Mouse (Mus musculus): Measurements from ENCODE around the gene Ap2a2.
A peak's percentile ranks its signal among the peaks of the same experiment; 100 is the strongest.
"Not testable (repeated sequence)": the region's sequence is repeated elsewhere in the genome, so short reads cannot be mapped to it uniquely, and the experiment has no call there.

Gene Ap2a2

GRCm38 (mm10) chr7:141559726-141560325 lies 2.1 kb upstream of the Ap2a2 start:
- ATAC-seq (ENCODE audit: low TSS enrichment) = no peak

- ATAC-seq (ENCODE audit: low TSS enrichment) = no peak
Measured at GRCm38 (mm10) chr7:141560471-141560870, 1.5 kb upstream of the Ap2a2 start.

DNA sequence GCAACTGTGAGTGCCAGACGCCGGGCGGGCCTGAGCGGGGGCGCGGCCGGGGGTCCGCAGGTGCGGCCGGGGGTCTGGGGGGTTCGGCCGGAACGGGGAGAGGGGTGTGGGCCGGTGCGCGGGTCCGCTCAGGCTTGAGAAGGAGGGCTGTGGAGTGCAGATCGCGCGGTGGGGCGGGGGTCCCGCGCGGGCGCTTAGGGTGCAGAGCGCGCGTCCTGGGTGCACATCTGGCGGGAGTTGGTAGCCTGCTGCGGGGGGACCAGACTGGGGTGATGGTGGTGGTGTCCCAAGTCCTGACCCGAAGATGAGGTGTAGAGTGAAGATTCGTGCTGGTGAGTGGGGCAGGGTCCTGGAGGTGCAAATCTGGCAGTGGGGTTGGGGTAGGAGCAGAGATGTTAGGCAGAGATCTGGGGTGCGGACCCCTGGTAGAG lies 463 bp downstream of the Ap2a2 start:
- ATAC-seq (ENCODE audit: low TSS enrichment) = no peak

DNA sequence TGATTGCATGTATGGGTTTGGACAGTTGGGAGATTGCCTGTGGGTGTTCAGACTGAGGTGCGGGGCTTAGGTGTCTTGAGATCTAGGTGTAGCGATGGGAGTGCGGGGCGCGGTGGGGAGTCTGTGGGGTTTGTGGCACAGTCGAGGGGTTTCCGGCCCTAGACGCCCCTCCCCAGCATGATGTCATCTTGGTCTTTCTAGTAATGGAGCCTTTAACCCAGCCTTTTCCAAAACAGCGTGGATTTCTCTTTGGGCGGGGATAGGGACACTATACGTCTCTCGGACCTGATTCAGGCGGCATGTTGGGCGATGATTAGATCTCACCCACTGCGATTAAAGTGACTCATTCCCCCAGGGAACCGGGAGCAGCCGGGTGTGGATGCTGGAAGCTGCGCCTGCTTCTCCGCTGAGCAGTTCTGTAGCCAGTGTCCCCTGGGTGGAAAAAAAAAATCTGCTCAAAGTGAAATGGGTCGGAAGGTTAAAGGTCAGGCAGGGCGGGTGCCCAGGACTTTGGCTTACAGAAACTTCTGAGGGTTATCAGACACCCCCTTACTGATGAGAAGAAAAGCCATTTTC lies 967 bp downstream of the Ap2a2 start:
- peak; percentile 27; the same call in 1 of the 2 replicates for ATAC-seq (ENCODE audit: low TSS enrichment)

- no peak for ATAC-seq (ENCODE audit: low TSS enrichment)
Measured at GRCm38 (mm10) chr7:141564561-141564960, 2.6 kb downstream of the Ap2a2 start.

DNA sequence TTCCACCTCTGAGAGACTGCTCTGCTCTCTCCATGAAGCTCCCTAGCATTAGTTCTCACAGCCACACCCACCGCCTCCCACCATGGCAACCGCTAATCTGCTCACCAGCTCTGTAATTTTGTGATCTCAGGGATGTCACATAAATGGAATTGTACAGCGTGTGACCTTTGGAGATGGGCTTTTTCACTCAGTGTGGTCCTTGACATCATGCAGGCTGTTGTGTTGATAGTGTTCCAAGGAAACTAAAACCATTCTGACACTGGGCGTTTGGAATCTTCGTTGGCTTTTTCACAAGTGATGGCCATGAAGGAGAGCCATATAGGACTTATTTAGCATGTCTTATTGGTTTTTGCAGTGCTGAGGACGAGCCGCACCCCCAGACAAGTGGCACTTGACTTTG lies 4.6 kb downstream of the Ap2a2 start:
- ATAC-seq (ENCODE audit: low TSS enrichment) = no peak

- no peak for ATAC-seq (ENCODE audit: low TSS enrichment)
Measured at GRCm38 (mm10) chr7:141569283-141569803, 7.4 kb downstream of the Ap2a2 start.

DNA sequence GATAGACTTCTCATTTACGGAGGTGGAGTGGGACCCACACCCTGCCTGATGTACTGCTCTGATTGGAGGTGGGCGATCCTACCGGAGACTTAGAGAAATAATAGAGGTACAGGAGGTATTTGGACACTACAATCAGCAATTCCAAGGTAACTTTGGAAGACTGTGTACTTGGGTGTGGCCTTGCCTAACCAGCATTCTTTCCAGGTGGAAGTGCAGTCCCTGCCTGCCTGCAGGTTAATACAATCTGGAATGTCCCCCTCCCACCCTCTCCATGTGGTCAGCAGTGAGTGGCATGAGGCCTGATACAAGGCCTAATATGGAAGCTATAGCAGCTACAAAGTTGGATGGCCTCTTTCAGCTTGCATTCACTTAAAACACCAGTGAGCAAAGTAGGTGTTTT lies 7.9 kb downstream of the Ap2a2 start:
- ATAC-seq (ENCODE audit: low TSS enrichment) = no peak

DNA sequence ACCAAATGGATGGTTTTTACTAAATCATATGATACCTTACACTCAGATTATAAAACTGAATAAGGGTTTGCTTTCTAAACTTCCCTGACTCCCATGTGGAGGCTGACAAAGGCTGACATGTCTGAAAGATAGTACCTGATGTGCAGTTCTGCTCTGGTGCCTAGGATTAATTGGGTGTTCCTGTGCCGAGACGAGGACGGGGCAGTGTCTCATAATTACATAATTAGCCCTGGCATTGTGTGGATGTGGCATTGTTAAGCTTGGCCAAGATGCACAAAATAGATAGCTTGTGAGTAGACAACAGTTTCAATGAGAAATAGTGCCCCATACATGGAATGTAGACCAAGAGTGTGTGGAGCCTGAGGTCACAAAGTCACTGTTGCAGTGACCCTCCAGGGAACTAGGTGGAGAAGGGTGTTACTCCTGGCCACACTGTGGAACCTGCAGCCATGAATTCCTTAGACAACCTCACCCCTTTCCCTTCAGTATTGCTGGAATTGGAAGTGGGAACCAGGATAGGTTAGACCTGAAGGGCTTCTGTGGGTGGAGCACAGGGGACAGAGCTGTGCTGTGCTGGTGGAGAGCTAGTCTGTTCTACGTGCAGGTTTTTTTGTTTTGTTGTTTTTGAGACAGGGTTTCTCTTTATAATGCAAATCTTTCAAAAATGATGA lies 8.8 kb downstream of the Ap2a2 start:
- no peak for ATAC-seq (ENCODE audit: low TSS enrichment)

- ATAC-seq (ENCODE audit: low TSS enrichment) = no peak
Measured at GRCm38 (mm10) chr7:141574041-141574440, 12.1 kb downstream of the Ap2a2 start.

DNA sequence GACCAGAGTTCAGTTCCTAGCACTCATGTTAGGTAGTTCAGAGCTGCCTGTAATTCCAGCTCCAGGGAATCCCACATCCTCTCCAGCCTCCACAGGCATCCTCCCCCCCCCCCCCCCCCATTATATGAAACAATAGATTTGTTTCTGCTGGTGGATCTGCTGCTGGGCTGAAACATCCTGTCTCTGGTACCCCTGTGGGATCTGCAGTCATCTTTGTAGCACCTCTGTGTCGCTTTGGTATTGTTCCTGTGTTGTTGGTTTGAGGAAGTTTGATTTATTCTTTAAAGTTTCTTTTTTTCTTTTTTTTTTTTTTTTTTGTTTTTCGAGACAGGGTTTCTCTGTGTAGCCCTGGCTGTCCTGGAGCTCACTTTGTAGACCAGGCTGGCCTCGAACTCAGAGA lies 13.5 kb downstream of the Ap2a2 start:
- ATAC-seq (ENCODE audit: low TSS enrichment) = no peak

DNA sequence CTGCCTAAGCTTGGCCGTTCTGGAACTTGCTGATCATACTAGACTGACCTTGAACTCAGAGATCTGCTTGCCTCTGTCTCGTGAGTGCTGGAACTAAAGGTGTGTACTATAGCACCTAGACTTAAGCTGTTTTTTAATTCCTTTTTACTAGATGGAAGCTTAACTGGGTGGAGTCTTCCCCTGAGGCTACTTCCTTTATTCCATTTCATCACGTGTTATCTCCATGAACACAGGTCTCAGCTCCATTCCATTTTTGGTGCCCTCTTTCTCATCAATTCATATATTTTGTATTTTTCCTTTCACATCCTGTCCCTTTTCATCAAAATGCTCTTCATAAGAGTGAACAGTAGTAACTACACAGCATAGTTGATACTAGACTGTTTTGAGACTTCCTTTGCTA lies 15.8 kb downstream of the Ap2a2 start:
- ATAC-seq (ENCODE audit: low TSS enrichment) = no peak

DNA sequence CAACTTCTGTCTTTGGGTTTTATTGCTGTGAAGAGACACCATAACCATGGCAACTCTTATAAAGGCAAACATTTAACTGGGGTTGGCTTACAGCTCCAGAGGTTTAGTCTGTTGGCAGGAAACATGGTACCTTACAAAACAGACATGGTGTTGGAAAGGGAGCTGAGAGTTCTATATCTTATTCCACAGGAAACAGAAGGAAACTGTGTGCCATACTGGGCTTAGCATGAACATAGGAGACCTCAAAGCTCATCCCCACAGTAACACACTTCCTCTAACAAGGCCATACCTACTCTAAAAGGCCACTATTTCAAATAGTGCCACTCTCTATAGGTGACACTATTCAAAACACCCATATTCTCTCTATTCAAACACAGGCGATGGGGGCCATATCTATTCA lies 16.5 kb downstream of the Ap2a2 start:
- no peak for ATAC-seq (ENCODE audit: low TSS enrichment)

- no peak for ATAC-seq (ENCODE audit: low TSS enrichment)
Measured at GRCm38 (mm10) chr7:141578943-141579342, 17.0 kb downstream of the Ap2a2 start.

DNA sequence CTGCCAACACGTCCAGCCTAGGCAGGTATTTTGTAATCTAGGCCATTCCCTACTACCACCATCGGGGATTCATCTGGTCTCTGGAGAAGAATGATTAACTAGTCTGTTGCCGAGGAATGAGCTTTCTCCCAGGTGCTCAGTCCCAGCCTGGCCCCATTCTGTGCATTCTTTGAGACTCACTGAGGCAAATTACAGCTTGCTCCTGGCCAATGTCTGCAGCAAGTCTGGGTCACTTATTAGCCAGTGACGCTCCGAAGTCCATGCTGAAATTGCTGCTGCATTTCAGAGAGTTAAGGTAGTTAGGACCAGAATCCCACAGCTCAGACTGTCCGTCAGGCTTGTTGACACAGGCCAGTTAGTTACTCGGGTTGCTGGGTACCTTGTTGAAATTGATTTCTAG lies 19.4 kb downstream of the Ap2a2 start:
- ATAC-seq (ENCODE audit: low TSS enrichment) = no peak

GRCm38 (mm10) chr7:141584048-141584841 lies 22.3 kb downstream of the Ap2a2 start:
- ATAC-seq (ENCODE audit: low TSS enrichment) = no peak

DNA sequence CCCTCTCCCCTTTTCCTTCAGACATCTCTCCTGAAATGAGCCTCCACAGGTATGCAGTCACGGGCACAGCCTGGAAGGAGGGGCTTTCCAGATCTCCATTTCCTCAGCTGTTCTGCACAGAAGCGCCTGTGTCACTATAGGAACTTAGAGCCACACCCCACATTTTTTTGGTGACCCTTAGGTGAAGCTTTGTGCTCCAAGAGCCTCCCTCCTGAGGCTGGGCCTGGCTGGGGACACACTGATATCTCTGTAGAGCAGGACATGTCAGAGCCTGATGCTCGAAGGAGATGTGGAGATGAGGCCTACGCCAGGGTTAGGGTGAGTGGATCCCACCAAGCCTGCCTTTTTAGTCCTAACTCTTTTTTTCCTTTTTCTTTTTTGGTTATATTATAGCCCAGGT lies 23.3 kb downstream of the Ap2a2 start:
- ATAC-seq (ENCODE audit: low TSS enrichment) = no peak

GRCm38 (mm10) chr7:141585881-141586280 lies 23.9 kb downstream of the Ap2a2 start:
- no peak for ATAC-seq (ENCODE audit: low TSS enrichment)

DNA sequence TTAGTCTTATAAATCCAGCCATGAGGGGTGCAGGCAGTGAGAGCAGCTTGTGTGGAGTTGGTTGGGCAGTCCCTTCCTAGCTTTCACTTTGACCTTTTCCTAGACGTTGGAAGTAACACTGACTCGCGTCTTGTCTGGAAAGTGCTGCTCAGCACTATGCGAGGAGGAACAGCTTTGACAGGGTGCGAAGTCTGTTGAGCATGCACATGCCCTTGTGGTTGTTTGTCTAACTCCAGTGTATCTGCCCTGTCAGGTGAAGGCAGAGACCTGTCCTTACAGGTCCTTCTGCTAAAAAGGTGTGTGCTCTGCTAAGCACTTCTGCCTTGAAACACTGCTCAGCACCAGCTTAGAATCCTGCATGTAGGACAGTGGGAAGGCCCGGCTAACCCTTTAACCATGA lies 26.9 kb downstream of the Ap2a2 start:
- ATAC-seq (ENCODE audit: low TSS enrichment) = no peak

GRCm38 (mm10) chr7:141590249-141590648 lies 28.3 kb downstream of the Ap2a2 start:
- not testable (repeated sequence) for ATAC-seq (ENCODE audit: low TSS enrichment)

DNA sequence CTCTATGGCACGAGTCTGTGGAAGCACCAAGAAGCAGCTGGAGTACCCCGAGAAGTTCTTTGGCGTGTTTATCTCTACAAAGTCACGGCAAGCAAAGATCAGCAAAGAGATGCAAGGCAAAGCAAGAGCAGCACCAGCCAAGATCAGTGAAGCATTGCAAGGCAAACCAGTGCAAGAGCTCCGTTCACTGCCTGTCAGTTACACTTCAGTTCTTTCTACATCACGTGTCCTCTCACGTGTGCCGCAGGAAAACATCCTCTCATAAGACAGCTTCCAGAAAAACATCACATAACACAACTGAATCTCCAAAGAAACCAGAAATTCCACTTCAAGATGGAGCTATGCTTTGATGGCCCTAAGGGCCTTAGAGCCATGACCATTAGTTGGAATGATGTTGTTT lies 29.0 kb downstream of the Ap2a2 start:
- no peak for ATAC-seq (ENCODE audit: low TSS enrichment)

DNA sequence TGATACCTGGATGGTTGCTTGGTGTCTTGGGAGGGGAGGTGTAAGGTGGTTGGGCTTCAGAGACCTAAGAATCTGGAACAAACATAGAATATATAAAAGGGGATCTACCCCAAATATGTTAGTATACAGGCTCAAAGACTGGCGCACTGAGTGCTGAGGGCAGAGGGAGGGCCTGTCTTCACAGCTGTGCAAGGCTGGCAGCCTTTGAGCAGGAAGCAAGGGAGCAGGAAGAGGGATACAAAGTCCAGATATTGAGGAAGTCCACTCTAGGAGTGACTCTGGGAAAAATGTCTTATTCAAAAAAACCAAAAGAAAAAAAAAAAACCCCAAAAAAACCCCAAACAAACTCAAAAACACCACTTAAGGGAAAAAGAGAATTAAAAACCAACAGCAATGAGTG lies 30.1 kb downstream of the Ap2a2 start:
- no peak for ATAC-seq (ENCODE audit: low TSS enrichment)
